Mouse (Mus musculus): ENCODE data around the gene Ipo11.

GRCm38 (mm10) chr13:106935871-106936255 lies 895 bp downstream of the Ipo11 start:
- TF ChIP-seq CTCF (IDR thresholded peaks at IDR 0.05; ENCODE audit: borderline replicate concordance, control insufficient read depth, extremely low read depth, insufficient read depth, low read length, poor library complexity) (no peak), POLR2A (IDR thresholded peaks at IDR 0.05; ENCODE audit: control insufficient read depth, extremely low read depth, insufficient read depth, low read length, poor library complexity) (no peak)

Data from thymus, adult 2 months (tissue).